Mouse (Mus musculus): Measurements from ENCODE around the gene Pcid2. TPM values are rescaled to one million over a fixed set of nuclear protein-coding genes. Genes with fewer than 3 reads are reported as not detected.

Gene Pcid2
- 6.7 and 8.8 TPM in 2 replicates for polyA plus RNA-seq (2015; fragmentation: Nextera tagmentation; extraction: Ambion mirVana)

- peak; percentile 90 for ATAC-seq
These were observed at the start of gene Pcid2, which contains the start of gene Cul4a for GRCm38 (mm10) chr8:13105087-13105881. Pcid2 (minus strand) TSS chr8:13105459. Cul4a (plus strand) TSS chr8:13105621.

GRCm38 (mm10) chr8:13154099-13154498 is 48.8 kb upstream of the Pcid2 start:
- ATAC-seq (no peak), DNase-seq (no peak)
- peaks cover 8% of the 10 kb centered on the region for H3K4me1 ChIP-seq (ENCODE audit: insufficient read depth)
- no peak for TF ChIP-seq EP300 (IDR thresholded peaks at IDR 0.05; ENCODE audit: low read depth)
- no peak overlapping the region for H3K4me2 ChIP-seq (ENCODE audit: low read depth, low read length)
- H3K36me3 ChIP-seq (replicated peaks; ENCODE audit: insufficient read depth, low read length), result peaks cover 3% of the 10 kb centered on the region
- no peak overlapping the region for H3K4me3 ChIP-seq (ENCODE audit: low read depth, low read length)
- H3K27me3 ChIP-seq (ENCODE audit: insufficient read depth, low read length), result no peaks in the 10 kb centered on the region
- no peak overlapping the region for H3K9ac ChIP-seq (replicated peaks)
- WGBS (ENCODE audit: insufficient replicate concordance), result 80% methylated on average over 9 of the region's 9 CpGs
- H3K9me3 ChIP-seq (ENCODE audit: low read length), result no peaks in the 10 kb centered on the region
- no peak overlapping the region for H3K27ac ChIP-seq (ENCODE audit: low read depth)

More at GRCm38 (mm10) chr8:13105087-13105881, at the start of gene Pcid2, which contains the start of gene Cul4a:
- Histone ChIP-seq H3K27me3 (ENCODE audit: insufficient read depth, low read length) (no peaks in the 10 kb centered on the region), H3K4me1 (ENCODE audit: insufficient read depth) (peaks cover 26% of the 10 kb centered on the region), H3K36me3 (replicated peaks; ENCODE audit: insufficient read depth, low read length) (peaks cover 6% of the 10 kb centered on the region; the same call in 1 of the 2 replicates), H3K9me3 (ENCODE audit: low read length) (no peaks in the 10 kb centered on the region), H3K4me2 (ENCODE audit: low read depth, low read length) (peak within 1 kb of the TSS; percentile 86), H3K9ac (replicated peaks) (peak within 1 kb of the TSS; percentile 94), H3K27ac (ENCODE audit: low read depth) (peak within 1 kb of the TSS; percentile 93), H3K4me3 (ENCODE audit: low read depth, low read length) (peak within 1 kb of the TSS; percentile 79)
- peak; percentile 99 for DNase-seq
- TF ChIP-seq CTCF (IDR thresholded peaks at IDR 0.05; ENCODE audit: low read depth) (peak; percentile 91), EP300 (IDR thresholded peaks at IDR 0.05; ENCODE audit: low read depth) (no peak; the same call in 1 of the 2 replicates)
- WGBS (ENCODE audit: insufficient replicate concordance), result under 1% methylated on average over 64 of the region's 87 CpGs

GRCm38 (mm10) chr8:13150929-13151328 is 45.7 kb upstream of the Pcid2 start:
- no peak overlapping the region for H3K4me3 ChIP-seq (ENCODE audit: low read depth, low read length)
- WGBS (ENCODE audit: insufficient replicate concordance), result 74% methylated on average over 2 of the region's 2 CpGs
- no peak for DNase-seq
- no peaks in the 10 kb centered on the region for H3K4me1 ChIP-seq (ENCODE audit: insufficient read depth)
- H3K4me2 ChIP-seq (ENCODE audit: low read depth, low read length), result no peak overlapping the region
- H3K27ac ChIP-seq (ENCODE audit: low read depth), result no peak overlapping the region
- peaks cover 21% of the 10 kb centered on the region for H3K36me3 ChIP-seq (replicated peaks; ENCODE audit: insufficient read depth, low read length)
- H3K9ac ChIP-seq (replicated peaks), result no peak overlapping the region
- no peaks in the 10 kb centered on the region for H3K27me3 ChIP-seq (ENCODE audit: insufficient read depth, low read length)
- TF ChIP-seq CTCF (IDR thresholded peaks at IDR 0.05; ENCODE audit: low read depth) (no peak), EP300 (IDR thresholded peaks at IDR 0.05; ENCODE audit: low read depth) (no peak)
- ATAC-seq, result no peak
- H3K9me3 ChIP-seq (ENCODE audit: low read length), result no peaks in the 10 kb centered on the region

GRCm38 (mm10) chr8:13149866-13150265 is 44.6 kb upstream of the Pcid2 start:
- H3K36me3 ChIP-seq (replicated peaks; ENCODE audit: insufficient read depth, low read length), result peaks cover 32% of the 10 kb centered on the region
- 77% methylated on average over 5 of the region's 5 CpGs for WGBS (ENCODE audit: insufficient replicate concordance)
- TF ChIP-seq CTCF (IDR thresholded peaks at IDR 0.05; ENCODE audit: low read depth) (no peak), EP300 (IDR thresholded peaks at IDR 0.05; ENCODE audit: low read depth) (no peak)
- H3K27ac ChIP-seq (ENCODE audit: low read depth), result no peak overlapping the region
- H3K4me2 ChIP-seq (ENCODE audit: low read depth, low read length), result no peak overlapping the region
- H3K9me3 ChIP-seq (ENCODE audit: low read length), result no peaks in the 10 kb centered on the region
- H3K9ac ChIP-seq (replicated peaks), result no peak overlapping the region
- DNase-seq (no peak), ATAC-seq (no peak)
- no peak overlapping the region for H3K4me3 ChIP-seq (ENCODE audit: low read depth, low read length)
- H3K4me1 ChIP-seq (ENCODE audit: insufficient read depth), result no peaks in the 10 kb centered on the region
- H3K27me3 ChIP-seq (ENCODE audit: insufficient read depth, low read length), result no peaks in the 10 kb centered on the region

- TF ChIP-seq EP300 (IDR thresholded peaks at IDR 0.05; ENCODE audit: low read depth) (no peak), CTCF (IDR thresholded peaks at IDR 0.05; ENCODE audit: low read depth) (peak; percentile 32)
- H3K27me3 ChIP-seq (ENCODE audit: insufficient read depth, low read length), result no peaks in the 10 kb centered on the region
- H3K4me1 ChIP-seq (ENCODE audit: insufficient read depth), result no peaks in the 10 kb centered on the region
- ATAC-seq (no peak), DNase-seq (no peak)
- WGBS (ENCODE audit: insufficient replicate concordance), result 95% methylated on average over 2 of the region's 2 CpGs
- no peak overlapping the region for H3K9ac ChIP-seq (replicated peaks)
- H3K9me3 ChIP-seq (ENCODE audit: low read length), result no peaks in the 10 kb centered on the region
- H3K27ac ChIP-seq (ENCODE audit: low read depth), result no peak overlapping the region
- H3K36me3 ChIP-seq (replicated peaks; ENCODE audit: insufficient read depth, low read length), result peaks cover 37% of the 10 kb centered on the region
- H3K4me2 ChIP-seq (ENCODE audit: low read depth, low read length), result no peak overlapping the region
- H3K4me3 ChIP-seq (ENCODE audit: low read depth, low read length), result no peak overlapping the region
These were observed 44.0 kb upstream of the Pcid2 start for GRCm38 (mm10) chr8:13149287-13149686.

GRCm38 (mm10) chr8:13148476-13148875 is 43.2 kb upstream of the Pcid2 start:
- no peaks in the 10 kb centered on the region for H3K9me3 ChIP-seq (ENCODE audit: low read length)
- H3K4me2 ChIP-seq (ENCODE audit: low read depth, low read length), result no peak overlapping the region
- peaks cover 43% of the 10 kb centered on the region for H3K36me3 ChIP-seq (replicated peaks; ENCODE audit: insufficient read depth, low read length)
- no peak overlapping the region for H3K4me3 ChIP-seq (ENCODE audit: low read depth, low read length)
- no peak for TF ChIP-seq EP300 (IDR thresholded peaks at IDR 0.05; ENCODE audit: low read depth)
- TF ChIP-seq CTCF (IDR thresholded peaks at IDR 0.05; ENCODE audit: low read depth), result no peak
- H3K27me3 ChIP-seq (ENCODE audit: insufficient read depth, low read length), result no peaks in the 10 kb centered on the region
- WGBS (ENCODE audit: insufficient replicate concordance), result 85% methylated on average over 2 of the region's 2 CpGs
- DNase-seq (no peak), ATAC-seq (no peak)
- no peak overlapping the region for H3K9ac ChIP-seq (replicated peaks)
- H3K27ac ChIP-seq (ENCODE audit: low read depth), result no peak overlapping the region
- no peaks in the 10 kb centered on the region for H3K4me1 ChIP-seq (ENCODE audit: insufficient read depth)

Data from liver, postnatal 0 days (tissue).